Mouse (Mus musculus) small intestine, adult 2 months (tissue): Measurements from ENCODE around the gene Prlhr.

Experiments used
- CTCF ChIP-seq: fragments of 200-500 bp; IDR thresholded peaks from 2 replicates; pipeline ENCODE4 v1.5.1; 2012; ENCODE audit warnings: low read depth, mild to moderate bottlenecking, control low read depth, inconsistent platforms, low read length, moderate library complexity, mixed read lengths; ENCODE audit not compliant: insufficient replicate concordance, insufficient read length; ENCODE audit errors: extremely low read depth
- POLR2A ChIP-seq: fragments of 200-500 bp; IDR thresholded peaks from 2 replicates; pipeline ENCODE4 v1.6.1; 2012; ENCODE audit warnings: low read depth, mild to moderate bottlenecking, control low read depth, inconsistent platforms, low read length, moderate library complexity

DNA sequence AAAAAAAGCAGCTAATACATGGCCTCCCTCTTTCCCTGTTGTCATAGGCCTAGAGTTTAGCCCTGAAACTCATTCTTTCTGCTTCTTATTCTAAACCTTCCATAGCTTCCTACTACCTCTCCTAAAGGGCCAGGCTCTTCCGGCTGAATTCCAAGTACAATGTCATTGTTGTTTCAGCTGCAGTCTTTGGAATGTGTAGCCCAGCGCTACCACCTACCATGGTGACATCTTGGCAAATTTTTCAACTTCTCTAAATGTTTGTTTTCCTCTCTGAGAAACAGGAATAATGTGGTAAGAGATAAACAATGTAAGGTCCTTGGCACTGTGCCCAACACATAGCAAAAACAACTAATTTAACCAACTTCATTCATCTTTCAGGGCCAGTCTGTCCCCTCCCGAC is 8.4 kb downstream of the Prlhr start:
- TF ChIP-seq POLR2A, result no peak
- no peak for TF ChIP-seq CTCF
